Mouse (Mus musculus) intestine, embryonic 14.5 days (tissue): ENCODE data around the gene Gspt1. TPM values are rescaled to one million over a fixed set of nuclear protein-coding genes. Genes with fewer than 3 reads are reported as not detected.

Source experiments
- ATAC-seq: fragments of 200-750 bp; cut with Nextera tagmentation; replicated peaks from 2 replicates; pipeline ENCODE4 v1.8.0; 2017; ENCODE audit warnings: low read depth, moderate number of reproducible peaks, moderate TSS enrichment, moderate library complexity; ENCODE audit not compliant: low FRiP score, low TSS enrichment
- DNase-seq: peaks from one replicate; pipeline ENCODE4 v3.0.0-alpha.2; 2018; ENCODE audit warnings: low spot score
- H3K27ac ChIP-seq: fragments of 300-500 bp; sonication (generic); 2 replicates; pipeline ENCODE4 v1.5.1; 2014; ENCODE audit warnings: low read depth, mild to moderate bottlenecking, control low read depth
- H3K27me3 ChIP-seq: fragments of 300-500 bp; sonication (generic); replicated peaks from 2 replicates; pipeline ENCODE4 v1.6.1; 2014; ENCODE audit warnings: low read length, control low read depth; ENCODE audit not compliant: control insufficient read depth, insufficient read depth
- H3K36me3 ChIP-seq: fragments of 300-500 bp; sonication (generic); 2 replicates; pipeline ENCODE4 v1.6.1; 2014; ENCODE audit warnings: low read length, control low read depth; ENCODE audit not compliant: control insufficient read depth, insufficient read depth
- H3K4me1 ChIP-seq: fragments of 300-500 bp; sonication (generic); replicated peaks from 2 replicates; pipeline ENCODE4 v1.6.1; 2014; ENCODE audit warnings: low read length, control low read depth, mixed read lengths; ENCODE audit not compliant: control insufficient read depth, insufficient read depth
- H3K4me2 ChIP-seq: fragments of 300-500 bp; sonication (generic); 2 replicates; pipeline ENCODE4 v1.6.1; 2014; ENCODE audit warnings: low read length
- H3K4me3 ChIP-seq: fragments of 300-500 bp; sonication (generic); 2 replicates; pipeline ENCODE4 v1.5.1; 2014; ENCODE audit warnings: low read depth, low read length, control low read depth, mixed read lengths
- H3K9ac ChIP-seq: fragments of 300-500 bp; sonication (generic); 2 replicates; pipeline ENCODE4 v1.6.1; 2014; ENCODE audit warnings: mild to moderate bottlenecking, low read length
- H3K9me3 ChIP-seq: fragments of 300-500 bp; sonication (generic); 2 replicates; pipeline ENCODE4 v1.6.1; 2016; ENCODE audit warnings: low read length, control low read depth; ENCODE audit not compliant: control insufficient read depth
- WGBS: fragments of 180-500 bp; shearing (Covaris S2); extraction: QIAGEN DNeasy Blood & Tissue Kit; methylation state at CpG from one replicate; pipeline ENCODE4 v1.1.7; 2014; 5-methylcytosine and 5-hydroxymethylcytosine counted together
- polyA plus RNA-seq: library from polyadenylated mRNA; unstranded; fragments of >200 nt; fragmentation: Nextera tagmentation; extraction: Ambion mirVana; gene quantifications from 2 replicates; pipeline ENCODE4 v1.2.1, GENCODE M21; 2014

Gspt1 gene
- polyA plus RNA-seq, 1 experiment from 2014 or later: 90.4 TPM

DNA sequence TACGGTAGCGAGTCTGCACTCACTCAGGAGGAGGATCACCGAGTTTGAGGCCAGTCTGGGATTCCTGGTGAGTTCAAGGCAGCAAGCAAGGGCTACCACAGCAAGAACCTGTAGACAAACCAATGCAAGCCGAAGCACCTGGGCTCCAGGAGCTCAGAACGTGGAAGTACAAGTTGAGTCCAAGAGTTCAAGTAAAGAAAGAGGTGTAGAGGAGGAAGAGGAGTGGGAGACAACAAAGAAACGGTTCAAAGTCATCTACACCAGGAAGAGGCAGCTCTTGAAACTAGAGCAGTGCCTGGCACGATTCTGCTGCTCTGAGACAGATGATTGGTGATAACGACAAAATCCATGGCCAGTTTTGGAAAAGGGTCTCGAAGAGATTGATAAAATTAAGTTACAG, 8.4 kb downstream of the Gspt1 start:
- no peak overlapping the region for H3K9ac ChIP-seq
- 70% methylated on average over 9 of the region's 9 CpGs for WGBS

DNA sequence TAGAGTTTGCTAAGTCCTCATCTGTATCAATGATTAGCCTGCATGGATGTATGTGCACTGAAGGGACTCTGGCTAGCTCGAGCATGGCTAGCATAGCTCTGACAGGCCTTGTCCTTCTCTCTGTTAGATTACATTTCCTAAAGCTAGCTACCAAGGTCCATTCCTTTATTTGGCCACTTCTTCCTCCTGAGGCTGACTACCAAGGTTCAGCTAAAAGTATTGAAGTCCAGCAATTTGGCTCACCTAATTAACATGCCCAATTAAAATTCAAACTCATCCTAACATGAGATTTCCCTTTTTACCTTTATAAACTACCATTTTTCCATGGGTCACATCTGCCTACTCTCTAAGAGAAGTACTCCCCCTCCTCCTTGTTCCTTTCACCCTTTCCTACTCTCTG, 11.7 kb downstream of the Gspt1 start:
- no peak for ATAC-seq
- Histone ChIP-seq H3K36me3 (peaks cover 14% of the 10 kb centered on the region), H3K27me3 (no peaks in the 10 kb centered on the region), H3K4me1 (no peaks in the 10 kb centered on the region), H3K4me3 (no peak overlapping the region), H3K9me3 (no peaks in the 10 kb centered on the region), H3K27ac (no peak overlapping the region), H3K9ac (no peak overlapping the region), H3K4me2 (no peak overlapping the region)
- 96% methylated on average over 1 of the region's 1 CpGs for WGBS
- no peak for DNase-seq

More for the DNA sequence above, 8.4 kb downstream of the Gspt1 start:
- Histone ChIP-seq H3K4me1 (no peaks in the 10 kb centered on the region), H3K4me3 (no peak overlapping the region), H3K9me3 (no peaks in the 10 kb centered on the region), H3K4me2 (no peak overlapping the region), H3K27ac (no peak overlapping the region), H3K36me3 (no peaks in the 10 kb centered on the region), H3K27me3 (no peaks in the 10 kb centered on the region)
- ATAC-seq (no peak), DNase-seq (no peak)

DNA sequence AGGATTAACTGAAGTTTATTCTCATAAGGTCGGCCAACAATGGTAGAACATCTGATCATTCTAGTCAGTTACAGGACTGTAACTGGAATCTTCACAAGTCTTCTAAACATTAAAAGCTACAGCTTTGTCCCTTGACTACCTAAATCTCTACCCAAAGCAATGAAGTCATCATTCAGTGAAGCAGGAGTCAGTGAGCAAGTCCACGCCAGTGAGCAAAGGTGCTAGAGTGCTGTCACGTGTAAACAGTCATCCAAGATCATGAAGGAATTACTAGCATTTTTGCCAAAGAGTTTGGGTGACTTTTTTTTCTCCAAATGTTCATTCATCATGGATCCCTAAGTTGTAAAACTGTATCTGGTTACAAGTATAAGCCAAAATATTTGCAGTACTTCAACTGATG, 36.3 kb downstream of the Gspt1 start:
- H3K9me3 ChIP-seq: no peaks in the 10 kb centered on the region
- peaks cover 79% of the 10 kb centered on the region for H3K36me3 ChIP-seq
- H3K27ac ChIP-seq: no peak overlapping the region
- no peak overlapping the region for H3K4me3 ChIP-seq
- ATAC-seq: no peak
- H3K9ac ChIP-seq: no peak overlapping the region
- WGBS: 85% methylated on average over 3 of the region's 3 CpGs
- no peak overlapping the region for H3K4me2 ChIP-seq
- H3K4me1 ChIP-seq: no peaks in the 10 kb centered on the region
- H3K27me3 ChIP-seq: no peaks in the 10 kb centered on the region
- no peak for DNase-seq

DNA sequence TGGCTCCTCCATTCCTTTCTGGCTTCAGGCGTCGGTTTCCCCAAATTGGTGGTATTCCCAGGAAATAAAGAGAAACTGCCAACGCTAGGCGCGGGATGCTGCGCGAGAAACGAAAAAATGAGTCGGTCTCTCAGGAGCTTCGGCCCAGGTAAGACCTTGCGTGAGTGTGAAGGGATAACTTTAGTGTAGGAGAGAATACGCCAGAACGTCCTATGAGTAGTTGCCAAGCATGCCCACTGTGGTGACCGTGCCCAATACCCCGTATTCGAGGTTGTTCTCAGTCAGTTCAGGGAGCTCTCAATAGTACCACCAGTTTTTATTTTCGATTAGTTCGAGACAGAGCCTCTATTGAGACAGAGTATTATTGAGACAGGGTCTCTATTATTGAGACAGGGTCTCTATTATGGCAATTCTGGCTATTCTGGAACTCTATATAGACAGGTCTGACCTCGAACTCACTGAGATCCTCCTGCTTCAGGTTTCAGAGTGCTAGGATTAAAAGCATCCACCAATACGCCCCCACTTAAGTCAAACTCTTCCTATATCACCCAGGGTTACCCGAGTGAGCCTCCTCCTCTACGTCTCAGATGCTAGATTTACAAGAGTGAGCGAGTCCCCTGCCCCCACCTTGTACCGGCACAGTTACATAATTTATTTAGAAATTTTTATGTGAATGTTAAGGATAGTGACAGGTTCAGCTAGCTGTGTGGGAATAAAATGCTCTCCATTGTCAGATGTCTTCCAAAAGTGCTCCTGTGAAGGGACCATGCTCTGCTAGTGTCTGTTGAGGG, 50.3 kb downstream of the Gspt1 start:
- WGBS: 6% methylated on average over 24 of the region's 24 CpGs
- H3K4me2 ChIP-seq: peak overlapping the region; percentile 96
- H3K36me3 ChIP-seq: peaks cover 52% of the 10 kb centered on the region
- H3K9me3 ChIP-seq: no peaks in the 10 kb centered on the region
- H3K4me1 ChIP-seq: peaks cover 19% of the 10 kb centered on the region
- H3K9ac ChIP-seq: peak overlapping the region; percentile 78
- H3K27ac ChIP-seq: peak overlapping the region; percentile 80
- H3K4me3 ChIP-seq: peak overlapping the region; percentile 56
- no peak for DNase-seq
- no peaks in the 10 kb centered on the region for H3K27me3 ChIP-seq
- ATAC-seq: peak; percentile 42

DNA sequence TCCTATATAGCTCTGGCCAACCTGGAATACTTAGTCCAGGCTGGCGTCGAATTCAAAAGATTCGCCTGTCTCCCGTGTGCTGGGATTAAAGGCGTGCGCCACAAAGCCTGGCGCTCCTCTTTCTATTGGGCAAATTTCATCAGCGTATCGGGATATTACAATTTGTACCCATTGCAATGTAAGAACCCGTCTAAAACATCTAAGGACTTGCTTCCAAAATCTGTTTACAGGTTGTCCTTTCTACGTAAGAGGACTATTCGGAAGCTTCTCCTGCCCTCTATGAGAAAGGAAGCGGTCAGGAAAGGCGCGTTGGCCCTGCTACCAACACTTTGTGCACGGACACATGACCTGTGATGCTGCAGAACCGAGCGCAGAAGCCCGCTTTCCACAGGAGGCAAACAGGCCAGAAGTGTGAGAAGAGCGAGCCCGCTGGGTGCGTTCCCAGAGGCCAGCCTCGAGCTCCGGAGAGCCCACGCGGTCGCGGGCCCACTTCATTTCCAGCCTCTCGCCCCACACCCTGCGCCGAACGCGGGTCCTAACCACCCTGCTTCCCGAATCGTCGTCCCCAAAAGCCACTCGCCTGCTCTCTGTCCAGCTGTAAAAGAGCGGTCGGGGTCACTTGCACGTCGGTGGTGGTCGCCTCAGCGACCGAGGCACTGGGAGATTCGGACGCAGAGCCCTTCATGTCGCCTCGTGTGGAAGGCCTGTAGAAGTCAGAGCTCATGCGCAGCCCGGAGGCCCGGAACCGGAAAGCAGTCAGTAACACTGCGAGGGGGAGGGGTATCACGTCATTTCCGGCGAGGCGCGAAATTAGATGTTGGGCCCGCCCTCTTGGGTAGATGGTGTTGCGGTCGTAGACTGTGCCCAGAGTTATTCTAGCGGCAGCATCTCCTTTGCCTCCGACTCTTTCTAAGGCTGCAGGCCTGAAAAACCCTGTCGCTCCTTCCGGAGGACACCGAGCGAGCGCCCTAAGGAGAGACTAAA, 51.3 kb downstream of the Gspt1 start, which contains the start of gene Rsl1d1:
Rsl1d1 (minus strand) TSS at position 761 of the 984 bp plus-strand sequence.
- Histone ChIP-seq H3K9me3 (no peaks in the 10 kb centered on the region), H3K27me3 (no peaks in the 10 kb centered on the region), H3K4me2 (peak within 1 kb of the TSS; percentile 96), H3K9ac (peak within 1 kb of the TSS; percentile 78), H3K4me1 (peaks cover 19% of the 10 kb centered on the region), H3K36me3 (peaks cover 53% of the 10 kb centered on the region), H3K27ac (peak within 1 kb of the TSS; percentile 80), H3K4me3 (peak within 1 kb of the TSS; percentile 56)
- peak; percentile 99 for ATAC-seq
- WGBS: under 1% methylated on average over 68 of the region's 68 CpGs
- peak; percentile 99 for DNase-seq

DNA sequence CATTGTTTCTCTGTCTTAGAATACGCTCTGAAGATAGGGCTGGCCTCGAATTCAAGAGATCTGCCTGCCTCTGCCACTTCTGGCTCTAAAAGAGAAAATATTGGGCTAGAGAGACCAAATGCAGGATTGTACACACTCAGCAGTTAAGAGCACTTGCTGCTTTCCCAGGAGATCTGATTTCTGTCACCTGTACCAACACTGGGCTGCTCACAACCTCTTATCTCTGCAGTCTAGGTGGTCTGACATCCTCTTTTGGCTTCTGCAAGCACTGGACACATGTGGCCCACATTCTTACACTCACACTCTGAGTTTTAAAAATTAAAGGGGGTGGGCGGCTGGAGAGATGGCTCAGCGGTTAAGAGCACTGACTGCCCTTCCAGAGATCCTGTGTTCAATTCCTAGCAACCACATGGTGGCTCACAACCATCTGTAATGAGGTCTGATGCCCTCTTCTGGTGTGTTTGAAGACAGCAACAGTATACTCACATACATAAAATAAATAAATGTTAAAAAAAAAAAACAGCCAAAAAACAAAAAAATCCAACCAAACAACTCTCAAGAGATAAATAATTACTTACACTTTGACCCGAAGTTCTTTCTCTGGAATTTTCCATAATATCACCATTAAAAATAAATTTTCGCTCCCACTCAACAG, 52.3 kb downstream of the Gspt1 start:
- H3K36me3 ChIP-seq: peaks cover 55% of the 10 kb centered on the region
- no peak overlapping the region for H3K27ac ChIP-seq
- no peak for ATAC-seq
- no peak for DNase-seq
- peaks cover 19% of the 10 kb centered on the region for H3K4me1 ChIP-seq
- peak overlapping the region; percentile 96 for H3K4me2 ChIP-seq
- H3K9ac ChIP-seq: peak overlapping the region; percentile 78
- 71% methylated on average over 6 of the region's 6 CpGs for WGBS
- H3K4me3 ChIP-seq: peak overlapping the region; percentile 56
- no peaks in the 10 kb centered on the region for H3K27me3 ChIP-seq
- H3K9me3 ChIP-seq: no peaks in the 10 kb centered on the region

DNA sequence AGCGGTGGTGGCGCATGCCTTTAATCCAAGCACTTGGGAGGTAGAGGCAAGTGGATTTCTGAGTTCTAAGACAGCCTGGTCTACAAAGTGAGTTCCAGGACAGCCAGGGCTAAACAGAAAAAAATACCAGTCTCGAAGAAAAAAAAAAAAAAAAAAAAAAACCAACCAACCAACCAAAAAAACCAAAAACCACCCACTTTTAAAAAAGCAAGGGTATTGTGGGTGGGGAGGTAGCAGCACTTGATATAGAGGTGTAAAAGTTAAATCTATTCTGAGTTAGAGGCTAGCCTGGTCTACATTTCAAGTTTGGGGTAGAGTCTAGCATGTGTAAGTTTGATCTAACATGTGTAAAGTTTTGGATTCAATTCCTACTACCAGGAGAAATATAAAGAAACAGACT, 53.9 kb downstream of the Gspt1 start:
- H3K9ac ChIP-seq: no peak overlapping the region
- WGBS: 88% methylated on average over 3 of the region's 3 CpGs
- H3K36me3 ChIP-seq: peaks cover 63% of the 10 kb centered on the region
- H3K4me3 ChIP-seq: no peak overlapping the region
- H3K9me3 ChIP-seq: no peaks in the 10 kb centered on the region
- H3K27ac ChIP-seq: no peak overlapping the region
- H3K27me3 ChIP-seq: no peaks in the 10 kb centered on the region
- H3K4me1 ChIP-seq: peaks cover 19% of the 10 kb centered on the region
- H3K4me2 ChIP-seq: no peak overlapping the region
- no peak for DNase-seq
- ATAC-seq: no peak

DNA sequence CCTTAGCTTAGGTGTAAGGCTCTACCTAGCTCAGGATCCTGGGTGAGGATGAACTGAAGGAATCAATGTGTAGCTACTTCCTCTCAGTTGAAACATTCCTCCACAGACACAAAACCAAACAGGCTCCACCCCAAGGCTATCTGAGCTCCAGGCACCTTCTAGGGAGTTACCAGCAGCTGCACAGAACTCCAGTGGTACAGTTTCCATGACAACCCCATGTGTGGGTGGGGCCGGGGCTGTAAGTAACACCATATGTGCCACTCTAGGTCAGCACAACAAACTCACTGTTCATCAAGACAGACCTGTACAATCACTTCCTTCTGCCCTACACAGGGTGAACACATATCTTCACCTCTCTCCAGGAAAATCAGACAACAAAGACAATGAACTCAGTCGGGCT, 55.7 kb downstream of the Gspt1 start:
- no peak for DNase-seq
- no peak overlapping the region for H3K9ac ChIP-seq
- no peak overlapping the region for H3K27ac ChIP-seq
- H3K36me3 ChIP-seq: peaks cover 81% of the 10 kb centered on the region
- ATAC-seq: no peak
- no peaks in the 10 kb centered on the region for H3K9me3 ChIP-seq
- H3K27me3 ChIP-seq: no peaks in the 10 kb centered on the region
- no peak overlapping the region for H3K4me3 ChIP-seq
- no peak overlapping the region for H3K4me2 ChIP-seq
- H3K4me1 ChIP-seq: peaks cover 7% of the 10 kb centered on the region
- 60% methylated on average over 2 of the region's 2 CpGs for WGBS
